Mouse (Mus musculus) limb, embryonic 14.5 days (tissue): ENCODE measurements around the gene Zmynd8. TPM values are rescaled to one million over a fixed set of nuclear protein-coding genes. Genes with fewer than 3 reads are reported as not detected.

Experiments used
- ATAC-seq: fragments of 200-750 bp; cut with Nextera tagmentation; 2 replicates; pipeline ENCODE4 v1.8.0; 2017; ENCODE audit warnings: low read depth, moderate number of reproducible peaks, moderate TSS enrichment; ENCODE audit not compliant: low FRiP score
- DNase-seq: peaks from one replicate; pipeline ENCODE4 v3.0.0-alpha.2; 2015; ENCODE audit warnings: low spot score
- H3K27ac ChIP-seq: fragments of 300-500 bp; sonication (generic); replicated peaks from 2 replicates; pipeline ENCODE4 v1.5.1; 2014; ENCODE audit warnings: low read depth, mild to moderate bottlenecking, low read length, moderate library complexity, mixed read lengths
- H3K27me3 ChIP-seq: fragments of 300-500 bp; sonication (generic); 2 replicates; pipeline ENCODE4 v1.6.1; 2014; ENCODE audit warnings: low read length, mixed read lengths; ENCODE audit not compliant: control insufficient read depth, insufficient read depth
- H3K36me3 ChIP-seq: fragments of 300-500 bp; sonication (generic); 2 replicates; pipeline ENCODE4 v1.6.1; 2014; ENCODE audit warnings: mild to moderate bottlenecking, low read length, moderate library complexity, mixed read lengths; ENCODE audit not compliant: control insufficient read depth, insufficient read depth
- H3K4me1 ChIP-seq: fragments of 300-500 bp; sonication (generic); 2 replicates; pipeline ENCODE4 v1.6.1; 2014; ENCODE audit warnings: antibody characterized with exemption, low read length, mixed read lengths; ENCODE audit not compliant: control insufficient read depth, insufficient read depth
- H3K4me2 ChIP-seq: fragments of 300-500 bp; sonication (generic); replicated peaks from 2 replicates; pipeline ENCODE4 v1.6.1; 2014; ENCODE audit warnings: low read depth, mild to moderate bottlenecking, low read length, moderate library complexity; ENCODE audit not compliant: severe bottlenecking
- H3K4me3 ChIP-seq: fragments of 300-500 bp; sonication (generic); replicated peaks from 2 replicates; pipeline ENCODE4 v1.5.1; 2014; ENCODE audit warnings: low read length
- H3K9ac ChIP-seq: fragments of 300-500 bp; sonication (generic); 2 replicates; pipeline ENCODE4 v1.6.1; 2014; ENCODE audit warnings: mild to moderate bottlenecking, low read depth, low read length, moderate library complexity; ENCODE audit not compliant: severe bottlenecking
- H3K9me3 ChIP-seq: fragments of 300-500 bp; sonication (generic); 2 replicates; pipeline ENCODE4 v1.6.1; 2016; ENCODE audit warnings: low read length; ENCODE audit not compliant: control insufficient read depth
- POLR2A ChIP-seq: fragments of 200-500 bp; IDR thresholded peaks from 2 replicates; pipeline ENCODE4 v1.8.0; 2012; ENCODE audit warnings: inconsistent platforms, mild to moderate bottlenecking, moderate library complexity, borderline replicate concordance; ENCODE audit not compliant: insufficient read depth, insufficient read length; ENCODE audit errors: extremely low read depth
- WGBS: fragments of 180-500 bp; shearing (Covaris S2); extraction: QIAGEN DNeasy Blood & Tissue Kit; methylation state at CpG from one replicate; pipeline ENCODE4 v1.1.7; 2014; 5-methylcytosine and 5-hydroxymethylcytosine counted together
- polyA plus RNA-seq, 2 experiments: library from polyadenylated mRNA; depleted of rRNA in 1 of 2; stranded (reverse) in 1 of 2; unstranded in 1 of 2; fragments of >200 nt; fragmentation: Nextera tagmentation in 1 of 2; extraction: Ambion mirVana in 1 of 2; gene quantifications; 2 replicates each; pipeline versions ENCODE4 v1.2.1 to v1.2.3; 2012 to 2014

The Zmynd8 gene
- polyA plus RNA-seq, 2 experiments, result 30.2 to 49.5 TPM

GRCm38 (mm10) chr2:165758534-165758933 lies 140.3 kb downstream of the Zmynd8 start:
- 48% methylated on average over 5 of the region's 5 CpGs for WGBS
- no peak for DNase-seq

GRCm38 (mm10) chr2:165757799-165758198 lies 141.0 kb downstream of the Zmynd8 start:
- DNase-seq, result peak; percentile 23

More at GRCm38 (mm10) chr2:165758534-165758933, 140.3 kb downstream of the Zmynd8 start:
- TF ChIP-seq POLR2A, result no peak
- H3K9me3 ChIP-seq, result no peaks in the 10 kb centered on the region
- H3K4me1 ChIP-seq, result no peaks in the 10 kb centered on the region
- no peak overlapping the region for H3K9ac ChIP-seq
- no peaks in the 10 kb centered on the region for H3K27me3 ChIP-seq
- no peak overlapping the region for H3K4me2 ChIP-seq
- H3K4me3 ChIP-seq, result no peak overlapping the region
- H3K27ac ChIP-seq, result no peak overlapping the region
- no peak for ATAC-seq
- no peaks in the 10 kb centered on the region for H3K36me3 ChIP-seq

GRCm38 (mm10) chr2:165752704-165753103 lies 146.1 kb downstream of the Zmynd8 start:
- Histone ChIP-seq H3K4me3 (no peak overlapping the region), H3K9me3 (no peaks in the 10 kb centered on the region), H3K36me3 (no peaks in the 10 kb centered on the region), H3K27me3 (no peaks in the 10 kb centered on the region), H3K4me2 (no peak overlapping the region), H3K4me1 (peaks cover 9% of the 10 kb centered on the region; the same call in 1 of the 2 replicates), H3K27ac (no peak overlapping the region), H3K9ac (no peak overlapping the region)
- no peak for ATAC-seq
- no peak for TF ChIP-seq POLR2A
- whole genome bisulfite sequencing, result 79% methylated on average over 4 of the region's 4 CpGs
- DNase-seq, result no peak

More at GRCm38 (mm10) chr2:165757799-165758198, 141.0 kb downstream of the Zmynd8 start:
- 0 out of 2 replicates have a peak, but pooled peaks have one; percentile 21 for ATAC-seq
- Histone ChIP-seq H3K4me2 (no peak overlapping the region), H3K36me3 (no peaks in the 10 kb centered on the region), H3K9ac (no peak overlapping the region), H3K4me3 (no peak overlapping the region), H3K9me3 (no peaks in the 10 kb centered on the region), H3K27ac (no peak overlapping the region), H3K27me3 (no peaks in the 10 kb centered on the region), H3K4me1 (no peaks in the 10 kb centered on the region)
- TF ChIP-seq POLR2A, result no peak
- WGBS, result 66% methylated on average over 15 of the region's 15 CpGs

GRCm38 (mm10) chr2:165751068-165751467 lies 147.7 kb downstream of the Zmynd8 start:
- Histone ChIP-seq H3K27ac (no peak overlapping the region), H3K4me1 (peaks cover 9% of the 10 kb centered on the region; the same call in 1 of the 2 replicates), H3K4me2 (no peak overlapping the region), H3K9ac (no peak overlapping the region), H3K27me3 (no peaks in the 10 kb centered on the region), H3K36me3 (no peaks in the 10 kb centered on the region), H3K4me3 (no peak overlapping the region), H3K9me3 (no peaks in the 10 kb centered on the region)
- no peak for TF ChIP-seq POLR2A
- DNase-seq, result peak; percentile 27
- 0 out of 2 replicates have a peak, but pooled peaks have one; percentile 28 for ATAC-seq
- WGBS, result 35% methylated on average over 7 of the region's 7 CpGs

GRCm38 (mm10) chr2:165748426-165748825 lies 150.4 kb downstream of the Zmynd8 start:
- H3K9me3 ChIP-seq, result no peaks in the 10 kb centered on the region
- no peak overlapping the region for H3K27ac ChIP-seq
- H3K4me3 ChIP-seq, result no peak overlapping the region
- H3K27me3 ChIP-seq, result no peaks in the 10 kb centered on the region
- no peaks in the 10 kb centered on the region for H3K36me3 ChIP-seq
- no peak for TF ChIP-seq POLR2A
- DNase-seq (no peak), ATAC-seq (no peak)
- 9% methylated on average over 11 of the region's 11 CpGs for WGBS
- no peak overlapping the region for H3K4me2 ChIP-seq
- peaks cover 9% of the 10 kb centered on the region for H3K4me1 ChIP-seq
- no peak overlapping the region for H3K9ac ChIP-seq
